Mouse (Mus musculus) adrenal gland, adult 8-10 months (tissue): ENCODE measurements around the gene Olfr701. TPM values are rescaled to one million over a fixed set of nuclear protein-coding genes. Genes with fewer than 3 reads are reported as not detected.
A peak's percentile ranks its signal among the peaks of the same experiment; 100 is the strongest.

Experiments
- DNase-seq: peaks from one replicate; pipeline ENCODE4 v3.0.0; 2022
- total RNA-seq, 4 experiments: library from RNA; stranded (reverse); gene quantifications; 2 replicates each; pipeline ENCODE4 v1.2.4; 2022

The Olfr701 gene
- not detected for total RNA-seq

- DNase-seq: peak; percentile 1
Observed at GRCm38 (mm10) chr7:106813829-106814228, at the start of gene Olfr701. Gene Olfr701, plus strand, starts transcription at chr7:106814129.

DNA sequence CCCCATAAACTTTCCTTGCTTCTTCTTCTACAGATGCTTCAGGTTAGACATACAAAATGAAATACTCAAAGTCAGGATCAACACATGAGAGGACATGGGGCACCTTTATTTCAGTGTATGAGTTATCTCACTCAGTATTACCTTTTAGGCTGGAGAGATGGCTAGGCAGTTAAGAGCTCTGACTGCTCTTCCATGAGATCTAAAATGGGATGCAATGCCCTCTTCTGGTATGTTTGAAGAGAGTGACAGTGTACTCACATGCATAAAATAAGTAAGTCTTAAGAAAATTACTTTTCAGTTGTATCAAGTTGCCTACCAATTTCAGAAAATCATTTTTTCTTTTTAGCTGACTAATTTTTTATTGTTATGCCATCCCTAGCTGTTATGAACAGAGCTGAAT is 25.6 kb upstream of the Olfr701 start:
- DNase-seq: no peak

GRCm38 (mm10) chr7:106793098-106793497 is 20.8 kb upstream of the Olfr701 start, which contains the start of gene Olfr699:
Gene Olfr699, minus strand, starts transcription at chr7:106793198.
- no peak for DNase-seq

DNA sequence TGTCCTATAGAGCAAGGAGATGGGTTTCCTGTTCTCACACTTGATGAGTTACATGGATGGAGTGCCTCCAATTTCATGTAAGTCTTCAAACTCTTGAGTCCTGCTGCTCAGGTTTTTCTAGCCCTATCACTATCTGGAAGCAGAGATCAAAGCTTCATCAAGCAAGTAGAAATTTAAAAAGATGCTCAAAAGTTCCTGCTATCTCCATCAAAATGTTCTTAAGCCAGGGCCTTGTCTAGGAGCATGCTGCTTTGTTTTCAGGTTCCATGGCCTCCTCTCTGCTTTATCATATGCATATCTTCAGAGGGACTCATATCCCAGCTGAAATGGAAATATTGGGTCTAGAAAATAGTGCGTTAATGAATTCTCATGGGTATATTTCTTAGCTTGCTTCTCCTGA is 5.2 kb upstream of the Olfr701 start, which contains the start of gene Olfr700:
Gene Olfr700, minus strand, starts transcription at position 101 of the 400 bp plus-strand sequence.
- no peak for DNase-seq

DNA sequence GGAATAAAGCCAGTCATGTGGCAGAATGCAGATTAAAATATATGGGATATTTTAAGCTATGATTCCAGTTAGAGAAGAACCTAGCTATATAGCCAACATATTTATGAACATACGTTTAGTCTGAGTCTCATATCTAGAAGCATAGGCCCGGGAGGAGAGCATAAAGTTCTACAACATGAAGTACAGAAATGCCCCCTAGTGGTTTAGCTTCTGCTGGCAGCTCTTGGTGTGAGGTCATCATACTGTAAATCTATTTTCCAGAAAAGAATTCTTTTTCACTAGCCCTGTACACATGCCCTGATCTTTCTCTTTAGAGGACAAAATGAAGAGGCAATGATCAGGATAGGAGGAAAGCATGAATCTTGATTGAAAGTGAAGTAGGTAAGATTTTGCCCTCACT is 1.8 kb downstream of the Olfr701 start:
- DNase-seq: no peak

DNA sequence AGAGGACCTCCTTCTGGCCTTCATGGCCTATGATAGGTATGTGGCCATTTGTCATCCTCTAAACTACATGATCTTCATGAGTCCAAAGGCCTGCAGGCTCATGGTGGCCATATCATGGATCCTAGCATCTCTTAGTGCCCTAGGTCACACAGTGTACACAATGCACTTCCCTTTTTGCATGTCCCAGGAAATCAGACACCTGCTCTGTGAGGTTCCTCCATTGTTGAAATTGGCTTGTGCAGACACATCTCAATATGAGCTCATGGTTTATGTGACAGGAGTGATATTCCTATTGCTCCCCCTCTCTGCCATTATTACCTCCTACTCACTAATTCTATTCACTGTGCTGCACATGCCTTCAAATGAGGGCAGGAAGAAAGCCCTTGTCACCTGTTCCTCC is 4.5 kb downstream of the Olfr701 start:
- no peak for DNase-seq

DNA sequence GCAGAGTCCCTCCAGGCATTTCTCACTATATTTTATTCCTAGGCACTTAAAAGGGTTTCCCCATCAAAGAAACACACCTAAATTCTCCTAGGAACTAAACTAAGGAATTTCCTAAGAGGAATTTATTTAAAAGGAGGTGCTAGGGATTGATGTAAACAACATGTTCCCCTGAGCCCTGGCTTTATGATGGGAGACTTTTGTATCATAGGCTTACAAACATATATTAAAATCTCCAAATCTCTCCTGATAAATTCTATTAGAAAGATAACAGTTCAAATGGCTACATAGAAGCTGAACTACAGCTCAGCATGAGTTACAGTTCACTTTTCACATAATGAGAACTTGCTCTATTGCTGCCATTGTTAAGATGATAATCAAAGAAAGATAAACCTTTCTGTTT is 19.9 kb downstream of the Olfr701 start, which contains the start of gene Olfr702:
Gene Olfr702, minus strand, starts transcription at position 101 of the 400 bp plus-strand sequence.
- no peak for DNase-seq

GRCm38 (mm10) chr7:106843060-106843459 is 29.1 kb downstream of the Olfr701 start, which contains the start of gene Olfr703:
Gene Olfr703, plus strand, starts transcription at chr7:106843360.
- DNase-seq: no peak

- DNase-seq: no peak
Observed at GRCm38 (mm10) chr7:106862885-106863284, 49.0 kb downstream of the Olfr701 start, which contains the start of gene Olfr704. Gene Olfr704, plus strand, starts transcription at chr7:106863185.

Other genes starting within 250 kb of the Olfr701 start
- not detected for gene Olfr693, start 133.5 kb upstream of the Olfr701 start, total RNA-seq
- gene Olfr694, start 122.3 kb upstream of the Olfr701 start, total RNA-seq: not detected
- gene Olfr695, start 97.7 kb upstream of the Olfr701 start, total RNA-seq: not detected
- not detected for gene Olfr697, start 71.7 kb upstream of the Olfr701 start, total RNA-seq
- gene Olfr698, start 58.7 kb upstream of the Olfr701 start, total RNA-seq: not detected
- not detected for gene Olfr699, start 20.9 kb upstream of the Olfr701 start, total RNA-seq
- gene Olfr700, start 5.3 kb upstream of the Olfr701 start, total RNA-seq: not detected
- gene Olfr702, start 19.8 kb downstream of the Olfr701 start, total RNA-seq: not detected
- gene Olfr703, start 29.2 kb downstream of the Olfr701 start, total RNA-seq: not detected
- not detected for gene Olfr704, start 49.1 kb downstream of the Olfr701 start, total RNA-seq
- not detected for gene Olfr705, start 62.8 kb downstream of the Olfr701 start, total RNA-seq
- not detected for gene Olfr706, start 74.0 kb downstream of the Olfr701 start, total RNA-seq
- gene Olfr707, start 87.1 kb downstream of the Olfr701 start, total RNA-seq: not detected
- gene Olfr1532-ps1, start 93.9 kb downstream of the Olfr701 start, total RNA-seq: not detected
- not detected for gene Olfr709-ps1, start 118.1 kb downstream of the Olfr701 start, total RNA-seq
- gene Olfr710, start 134.2 kb downstream of the Olfr701 start, total RNA-seq: not detected
- not detected for gene Olfr6, start 149.8 kb downstream of the Olfr701 start, total RNA-seq
- gene Olfr711, start 161.3 kb downstream of the Olfr701 start, total RNA-seq: not detected
- not detected for gene Olfr2, start 191.9 kb downstream of the Olfr701 start, total RNA-seq
- not detected for gene Olfr713, start 217.0 kb downstream of the Olfr701 start, total RNA-seq